Mouse (Mus musculus) lung, postnatal 25 days (tissue): Measurements from ENCODE around the gene Fbxo42.

Source experiments
- DNase-seq: peaks from one replicate; pipeline ENCODE4 v3.0.0; 2022; ENCODE audit warnings: low spot score

Gene Fbxo42

DNA sequence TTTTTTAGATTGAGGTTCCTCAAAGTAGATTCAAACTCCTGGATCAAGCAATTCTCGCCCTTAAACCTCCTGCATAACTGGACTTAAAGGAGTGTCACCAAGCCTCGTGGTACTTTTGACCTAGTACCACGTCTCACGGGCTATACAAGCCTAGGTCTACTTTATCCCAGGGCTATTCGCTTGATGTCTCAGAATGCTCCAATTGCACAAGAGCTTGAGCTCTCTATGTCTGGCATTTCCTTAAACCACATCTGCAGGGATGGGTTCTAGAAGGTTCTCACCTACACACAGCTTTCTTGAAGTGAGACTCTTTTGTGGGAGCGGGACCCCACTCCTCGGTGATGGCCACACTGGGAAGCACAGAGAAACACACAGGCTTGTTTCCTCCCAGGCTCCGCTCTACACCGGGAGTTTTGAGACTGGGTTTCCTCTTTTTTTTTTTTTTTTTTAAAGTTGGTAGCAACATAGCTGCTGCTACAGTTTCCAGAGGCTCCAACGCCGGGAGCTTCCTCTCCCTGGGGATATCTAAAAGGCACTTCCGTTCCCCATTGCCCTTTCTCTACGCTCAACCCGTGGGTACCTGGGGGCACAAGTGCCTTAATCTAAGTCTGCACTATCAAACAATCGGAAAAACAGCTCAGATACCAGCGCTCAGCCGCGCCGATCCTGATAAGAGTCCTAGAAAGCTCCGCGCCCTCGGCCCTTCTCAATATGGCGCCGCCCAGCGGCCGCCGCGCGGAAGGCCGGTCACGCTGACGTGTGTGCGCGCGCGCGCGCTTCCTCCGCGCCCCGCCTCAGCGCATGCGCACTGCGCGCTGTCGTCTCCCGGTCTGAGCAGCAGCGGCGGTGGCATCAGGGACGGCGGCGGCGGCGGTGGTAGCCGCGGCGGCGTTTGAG lies at the start of gene Fbxo42:
Gene Fbxo42, plus strand, starts transcription at position 802 of the 897 bp plus-strand sequence.
- DNase-seq, result peak; percentile 92

- no peak for DNase-seq
Observed at GRCm38 (mm10) chr4:141098935-141099334, 48.8 kb upstream of the Fbxo42 start.

DNA sequence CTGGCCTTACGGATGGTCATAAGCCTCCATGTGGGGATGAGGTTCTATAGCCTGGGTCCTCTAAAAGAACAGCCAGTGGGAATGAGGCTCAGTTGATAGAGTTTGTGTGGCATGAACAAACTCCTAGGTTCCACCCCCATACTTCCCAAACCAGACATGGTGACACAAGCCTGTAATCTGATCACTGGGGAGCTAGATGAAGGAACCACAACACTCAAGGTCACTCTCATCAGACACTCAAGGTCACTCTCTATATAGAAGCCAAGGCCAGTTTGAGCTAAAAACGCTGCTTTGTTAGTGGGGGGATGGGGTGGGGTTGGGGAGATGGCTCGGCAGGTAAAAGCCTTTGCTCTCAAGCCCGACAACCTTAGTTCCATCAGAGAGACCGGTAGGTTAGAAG lies 47.8 kb upstream of the Fbxo42 start:
- no peak for DNase-seq

GRCm38 (mm10) chr4:141101291-141101690 lies 46.4 kb upstream of the Fbxo42 start:
- DNase-seq, result no peak

DNA sequence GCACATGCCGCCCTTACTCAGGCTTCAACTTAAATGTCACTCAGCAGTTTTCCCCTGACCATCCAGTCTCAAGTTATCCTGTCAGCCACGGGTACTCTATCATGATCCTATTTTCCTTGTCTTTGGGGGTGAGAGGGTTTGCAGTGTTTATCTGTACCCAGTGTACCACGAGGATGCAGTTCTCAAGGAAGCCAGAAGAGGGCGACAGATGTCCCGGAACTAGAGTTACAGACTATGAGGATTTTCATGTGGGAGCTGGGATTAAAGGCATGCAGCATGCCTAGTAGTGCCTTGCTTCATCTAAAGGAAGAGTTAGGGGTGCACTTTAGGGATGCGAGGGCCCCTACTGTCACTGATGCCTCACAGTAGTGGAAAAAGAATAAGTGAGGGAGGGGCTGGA lies 45.9 kb upstream of the Fbxo42 start:
- no peak for DNase-seq

DNA sequence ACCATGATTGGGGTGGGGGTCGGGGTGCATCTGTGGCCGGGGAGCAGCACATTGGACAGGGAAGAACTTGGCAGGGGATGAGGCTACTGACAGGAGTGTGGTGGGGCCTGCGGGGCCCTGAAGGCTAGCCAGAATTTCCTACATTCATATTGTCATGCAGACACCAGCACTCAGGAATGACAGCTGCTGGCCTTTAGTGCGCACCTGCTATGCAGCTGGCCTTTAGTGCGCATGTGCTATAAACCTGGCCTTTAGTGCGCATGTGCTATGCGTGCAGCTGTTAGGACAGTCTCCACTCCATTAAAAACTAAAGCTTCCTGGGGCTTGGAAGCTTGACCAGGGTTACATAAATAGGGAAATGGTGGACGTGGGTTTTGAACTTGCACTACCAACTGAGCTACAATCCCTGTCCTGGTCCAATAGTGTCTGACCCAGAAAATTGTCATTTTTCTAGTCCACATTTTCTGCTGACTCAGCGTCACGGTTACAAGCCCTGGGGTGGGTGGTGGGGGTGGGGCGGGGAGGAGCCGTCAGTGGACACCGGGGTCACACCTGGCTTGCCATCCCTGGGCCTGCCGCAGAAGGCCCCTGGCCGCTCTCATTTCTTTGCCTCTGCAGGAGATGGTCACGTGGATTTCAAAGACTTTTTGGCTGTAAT lies 41.1 kb upstream of the Fbxo42 start:
- DNase-seq, result no peak

DNA sequence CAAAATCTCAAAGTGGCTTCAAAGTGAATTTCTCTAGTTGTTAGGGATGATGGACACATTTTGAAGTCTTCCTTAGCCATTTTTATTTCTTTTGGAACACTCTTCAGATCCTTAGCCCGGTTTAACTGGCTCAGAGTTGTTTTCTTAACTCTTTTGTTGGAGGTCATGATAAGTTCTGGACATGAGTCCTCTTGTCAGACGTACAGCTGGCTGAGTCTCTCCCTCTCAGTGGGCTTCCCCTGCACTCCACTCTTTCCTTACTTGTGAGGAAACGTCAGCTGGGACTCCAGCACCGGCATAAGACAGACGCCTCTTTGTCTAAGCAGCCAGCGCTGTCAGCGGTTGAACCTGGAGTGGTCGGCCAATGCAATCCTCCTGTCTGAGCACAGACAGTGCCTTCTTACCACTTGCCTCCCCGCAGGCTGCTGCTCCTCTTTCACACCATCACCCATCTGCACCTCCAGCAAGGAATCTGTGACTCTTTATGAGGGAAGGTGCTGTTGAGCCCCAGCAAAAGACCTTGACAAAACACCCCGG lies 39.4 kb upstream of the Fbxo42 start:
- DNase-seq, result no peak

DNA sequence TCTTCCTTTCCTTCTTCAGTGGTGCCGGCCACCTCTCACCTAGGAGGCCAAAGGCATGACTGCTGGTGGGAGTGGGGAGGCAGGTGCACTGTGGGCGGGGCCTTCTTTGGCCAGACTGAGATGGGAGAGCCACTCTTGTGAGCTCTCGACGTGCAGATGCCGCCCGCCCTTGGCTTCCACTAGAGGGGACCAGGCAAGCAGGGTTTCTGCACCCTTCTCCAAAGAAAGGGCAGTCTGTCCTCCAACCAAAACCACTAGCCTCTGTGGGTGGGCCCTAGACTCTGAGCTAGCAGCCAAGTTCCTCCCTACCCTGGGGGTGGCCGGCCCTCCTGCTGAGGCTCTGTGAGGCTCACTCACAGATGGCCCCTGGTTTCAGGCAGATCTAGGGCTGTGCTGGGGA lies 33.9 kb upstream of the Fbxo42 start:
- DNase-seq, result peak; percentile 35

- peak; percentile 74 for DNase-seq
Observed at GRCm38 (mm10) chr4:141114521-141114981, 33.2 kb upstream of the Fbxo42 start.

- no peak for DNase-seq
Observed at GRCm38 (mm10) chr4:141115398-141115797, 32.3 kb upstream of the Fbxo42 start.

DNA sequence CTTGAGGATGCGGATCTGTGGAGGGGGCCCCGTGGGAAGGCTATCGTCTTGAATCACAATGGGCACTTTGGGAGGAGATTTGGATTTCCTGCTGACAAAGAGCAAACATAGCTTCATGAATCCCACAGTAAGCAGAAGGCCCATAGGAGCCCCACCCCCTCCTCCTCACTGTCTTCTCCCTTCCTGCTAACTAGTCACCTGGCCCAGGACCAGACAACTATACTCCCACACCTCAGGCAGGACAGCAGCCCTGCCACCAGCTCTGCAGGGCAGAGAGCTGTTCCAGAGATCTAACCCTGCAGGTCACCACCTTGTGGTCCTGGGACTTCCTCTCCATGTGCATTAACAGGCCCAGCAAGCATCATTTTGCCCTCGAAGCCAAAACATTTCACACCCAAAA lies 29.0 kb upstream of the Fbxo42 start:
- DNase-seq, result no peak

GRCm38 (mm10) chr4:141120700-141121099 lies 27.0 kb upstream of the Fbxo42 start:
- DNase-seq, result no peak

GRCm38 (mm10) chr4:141122663-141123062 lies 25.1 kb upstream of the Fbxo42 start:
- no peak for DNase-seq

DNA sequence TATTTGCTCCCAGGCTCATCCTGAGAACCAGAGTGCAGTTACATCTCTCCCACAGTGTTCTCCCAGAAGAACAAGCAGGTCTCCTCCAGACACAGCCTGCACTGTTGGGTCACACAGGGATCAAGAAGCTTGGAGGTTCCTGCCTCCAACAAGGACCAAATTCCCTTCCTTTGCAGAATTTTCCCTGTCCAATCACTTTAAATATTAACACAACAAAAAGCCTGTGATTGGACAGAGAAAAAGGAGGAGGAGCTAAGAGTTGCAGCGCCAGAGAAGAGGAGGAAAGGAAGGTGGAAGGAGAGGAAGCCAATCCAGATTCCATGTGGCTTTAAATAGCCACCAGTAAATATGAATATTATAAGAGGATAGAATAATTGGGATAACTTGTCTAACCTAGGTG lies 24.6 kb upstream of the Fbxo42 start:
- no peak for DNase-seq

GRCm38 (mm10) chr4:141129190-141129710 lies 18.5 kb upstream of the Fbxo42 start:
- no peak for DNase-seq

- DNase-seq, result peak; percentile 56
Observed at GRCm38 (mm10) chr4:141130704-141131342, 16.9 kb upstream of the Fbxo42 start.

DNA sequence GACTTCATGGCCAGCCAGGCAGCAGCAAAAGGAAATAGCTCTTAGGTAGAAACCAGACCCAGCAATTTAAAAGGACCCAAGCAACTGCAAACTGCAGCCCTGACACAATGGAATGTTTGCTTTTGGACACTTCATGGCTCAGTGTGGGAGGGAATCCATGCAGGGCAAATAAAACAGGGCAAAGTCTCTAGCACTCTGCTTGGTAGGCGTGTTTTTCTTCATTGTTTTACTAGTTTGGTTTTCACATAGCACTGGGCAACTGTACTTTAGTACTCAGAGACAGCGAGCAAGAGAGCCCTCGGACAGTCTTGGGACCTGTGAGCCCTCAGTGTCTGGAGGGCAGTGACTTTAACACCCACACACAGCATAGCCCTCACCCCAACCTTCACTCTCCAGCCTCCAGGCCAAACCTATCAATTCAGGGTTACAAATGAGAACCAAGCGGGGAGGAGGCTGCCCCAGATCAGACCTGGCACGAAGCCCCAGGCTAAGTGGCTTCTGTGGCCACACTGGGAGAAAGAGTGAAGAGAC lies 16.1 kb upstream of the Fbxo42 start:
- peak; percentile 80 for DNase-seq

DNA sequence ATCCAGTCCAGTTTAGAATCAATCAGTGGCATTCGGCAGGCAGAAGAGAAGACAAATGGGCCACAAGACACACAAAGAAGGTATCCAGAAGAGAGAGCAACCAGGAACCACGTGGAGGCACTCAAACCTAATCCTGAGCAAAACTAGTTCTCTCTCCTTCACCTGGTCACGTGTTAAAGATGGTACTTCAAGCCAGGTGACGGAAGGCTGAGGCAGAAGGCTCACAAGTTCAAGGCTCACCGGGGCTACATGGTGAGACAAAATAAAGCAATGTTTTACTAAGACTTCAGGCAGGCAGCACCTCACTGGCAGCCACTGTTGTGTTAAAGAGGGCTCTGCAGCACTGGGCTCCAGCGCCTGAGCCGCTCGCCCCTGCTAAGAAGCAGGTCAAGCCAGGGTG lies 15.5 kb upstream of the Fbxo42 start:
- DNase-seq, result no peak

GRCm38 (mm10) chr4:141133227-141133626 lies 14.5 kb upstream of the Fbxo42 start:
- DNase-seq, result no peak

DNA sequence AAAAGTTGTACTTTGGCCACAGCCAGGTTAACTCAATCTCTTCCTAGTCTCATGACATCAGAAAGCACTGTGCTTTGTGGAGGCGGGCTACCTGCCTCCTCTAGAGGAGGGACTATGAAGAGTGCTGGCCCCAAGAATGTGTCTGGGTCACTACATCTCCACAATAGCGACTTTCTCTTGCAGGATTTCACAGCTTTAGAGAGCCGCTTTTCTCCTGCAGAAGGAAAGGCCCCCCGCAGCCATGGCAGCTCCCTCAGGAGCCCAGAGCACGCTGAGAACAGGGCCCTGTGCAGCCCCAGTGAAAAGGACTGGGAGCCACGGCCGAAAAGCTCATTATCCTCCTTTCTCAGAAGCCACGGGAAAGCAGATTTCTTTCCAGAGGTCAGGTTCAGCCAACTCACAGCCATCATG lies 13.7 kb upstream of the Fbxo42 start:
- DNase-seq, result no peak

DNA sequence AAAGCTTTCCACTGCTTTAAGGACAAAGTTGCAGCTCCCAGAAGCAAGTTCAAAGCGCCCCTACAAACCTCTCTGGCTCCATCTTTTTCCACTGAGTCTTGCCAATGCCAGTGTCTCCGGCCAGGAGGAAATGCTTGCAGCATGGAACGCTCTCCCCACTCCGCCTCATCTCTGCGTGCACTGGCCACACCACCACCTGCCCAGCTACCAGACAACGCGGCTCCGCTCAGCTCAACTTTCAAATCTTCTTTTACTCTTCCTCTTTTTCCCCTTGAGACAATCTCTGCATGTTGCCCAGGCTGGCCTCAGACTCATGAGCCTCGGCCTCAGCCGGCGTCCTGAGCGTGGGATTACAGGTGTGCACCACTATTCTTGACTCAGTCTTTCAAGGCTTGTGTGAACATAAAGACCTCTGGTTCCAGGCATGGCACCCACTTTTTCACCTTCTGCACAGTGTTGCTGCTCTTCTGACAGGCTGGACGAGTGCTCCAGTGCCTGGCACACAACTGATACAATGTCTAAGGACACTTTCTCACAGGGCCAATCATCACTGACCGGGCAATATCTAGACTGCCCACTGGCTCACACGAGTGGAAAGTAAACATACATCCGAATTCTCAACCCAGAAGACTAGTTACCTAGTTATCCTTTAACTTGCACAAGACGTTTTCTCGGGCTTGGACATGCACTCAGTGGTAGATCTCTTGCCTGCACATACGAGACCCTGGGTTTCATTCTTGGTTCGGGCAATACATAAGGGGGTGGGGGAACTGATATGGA lies 12.8 kb upstream of the Fbxo42 start:
- no peak for DNase-seq
